Mouse (Mus musculus): ENCODE data around the gene Utrn. TPM values are rescaled to one million over a fixed set of nuclear protein-coding genes. Genes with fewer than 3 reads are reported as not detected.

The Utrn gene
- polyA plus RNA-seq, 1 experiment from 2014 or later: 75.8 TPM

GRCm38 (mm10) chr10:12816530-12816929, 52.6 kb downstream of the Utrn start:
- Histone ChIP-seq H3K27ac (ENCODE audit: low read length) (no peak overlapping the region), H3K4me3 (ENCODE audit: low read length) (no peak overlapping the region), H3K4me2 (ENCODE audit: low read depth, low read length) (no peak overlapping the region), H3K36me3 (ENCODE audit: control insufficient read depth, insufficient read depth, low read length) (no peaks in the 10 kb centered on the region; the same call in 1 of the 2 replicates), H3K9ac (ENCODE audit: low read length) (no peak overlapping the region), H3K9me3 (ENCODE audit: control insufficient read depth, low read length) (no peaks in the 10 kb centered on the region), H3K4me1 (replicated peaks; ENCODE audit: control insufficient read depth, insufficient read depth, low read length) (peaks cover 4% of the 10 kb centered on the region), H3K27me3 (ENCODE audit: control insufficient read depth, insufficient read depth, low read depth, low read length) (no peaks in the 10 kb centered on the region)
- 83% methylated on average over 6 of the region's 6 CpGs for WGBS
- no peak for ATAC-seq (ENCODE audit: low read depth)

- no peaks in the 10 kb centered on the region for H3K27me3 ChIP-seq (ENCODE audit: control insufficient read depth, insufficient read depth, low read depth, low read length)
- no peak overlapping the region for H3K27ac ChIP-seq (ENCODE audit: low read length)
- H3K4me2 ChIP-seq (ENCODE audit: low read depth, low read length): no peak overlapping the region
- no peaks in the 10 kb centered on the region for H3K9me3 ChIP-seq (ENCODE audit: control insufficient read depth, low read length)
- peaks cover 4% of the 10 kb centered on the region for H3K4me1 ChIP-seq (replicated peaks; ENCODE audit: control insufficient read depth, insufficient read depth, low read length)
- no peak overlapping the region for H3K4me3 ChIP-seq (ENCODE audit: low read length)
- no peaks in the 10 kb centered on the region for H3K36me3 ChIP-seq (ENCODE audit: control insufficient read depth, insufficient read depth, low read length)
- WGBS: 85% methylated on average over 7 of the region's 7 CpGs
- H3K9ac ChIP-seq (ENCODE audit: low read length): no peak overlapping the region
- no peak for ATAC-seq (ENCODE audit: low read depth)
Measured at GRCm38 (mm10) chr10:12814411-12814810, 54.8 kb downstream of the Utrn start.

DNA sequence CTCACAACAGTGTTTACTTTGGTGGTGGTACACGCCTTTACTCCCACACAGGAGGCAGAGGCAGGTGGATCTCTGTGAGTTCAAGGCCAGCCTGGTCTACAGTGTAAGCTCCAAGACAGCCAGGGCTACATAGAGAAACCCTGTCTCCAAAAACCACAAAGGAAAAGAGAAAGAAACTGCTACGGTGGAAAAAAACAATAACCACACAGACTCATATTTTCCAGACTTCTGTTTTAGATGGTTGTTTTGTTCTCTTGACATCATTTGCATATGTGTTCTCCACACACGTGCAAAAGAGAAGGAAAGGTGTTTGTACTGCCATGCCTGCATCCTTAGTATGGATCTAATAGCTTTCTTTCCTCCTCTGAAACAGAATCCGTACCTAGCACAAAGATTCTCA, 55.3 kb downstream of the Utrn start:
- no peak overlapping the region for H3K4me2 ChIP-seq (ENCODE audit: low read depth, low read length)
- no peaks in the 10 kb centered on the region for H3K9me3 ChIP-seq (ENCODE audit: control insufficient read depth, low read length)
- 82% methylated on average over 4 of the region's 4 CpGs for WGBS
- H3K27ac ChIP-seq (ENCODE audit: low read length): peak overlapping the region; percentile 67; the same call in 1 of the 2 replicates
- H3K9ac ChIP-seq (ENCODE audit: low read length): no peak overlapping the region
- no peaks in the 10 kb centered on the region for H3K27me3 ChIP-seq (ENCODE audit: control insufficient read depth, insufficient read depth, low read depth, low read length)
- H3K4me1 ChIP-seq (replicated peaks; ENCODE audit: control insufficient read depth, insufficient read depth, low read length): peaks cover 4% of the 10 kb centered on the region
- no peaks in the 10 kb centered on the region for H3K36me3 ChIP-seq (ENCODE audit: control insufficient read depth, insufficient read depth, low read length)
- no peak for ATAC-seq (ENCODE audit: low read depth)
- no peak overlapping the region for H3K4me3 ChIP-seq (ENCODE audit: low read length)

- Histone ChIP-seq H3K4me1 (replicated peaks; ENCODE audit: control insufficient read depth, insufficient read depth, low read length) (peaks cover 4% of the 10 kb centered on the region), H3K4me2 (ENCODE audit: low read depth, low read length) (peak overlapping the region; percentile 29; the same call in 1 of the 2 replicates), H3K27ac (ENCODE audit: low read length) (peak overlapping the region; percentile 67), H3K27me3 (ENCODE audit: control insufficient read depth, insufficient read depth, low read depth, low read length) (no peaks in the 10 kb centered on the region), H3K4me3 (ENCODE audit: low read length) (peak overlapping the region; percentile 17; the same call in 1 of the 2 replicates), H3K36me3 (ENCODE audit: control insufficient read depth, insufficient read depth, low read length) (no peaks in the 10 kb centered on the region), H3K9me3 (ENCODE audit: control insufficient read depth, low read length) (no peaks in the 10 kb centered on the region), H3K9ac (ENCODE audit: low read length) (no peak overlapping the region)
- 48% methylated on average over 12 of the region's 12 CpGs for WGBS
- ATAC-seq (ENCODE audit: low read depth): peak; percentile 43
Measured at GRCm38 (mm10) chr10:12813211-12813811, 55.9 kb downstream of the Utrn start.

- Histone ChIP-seq H3K4me2 (ENCODE audit: low read depth, low read length) (peak overlapping the region; percentile 29; the same call in 1 of the 2 replicates), H3K4me1 (replicated peaks; ENCODE audit: control insufficient read depth, insufficient read depth, low read length) (peaks cover 4% of the 10 kb centered on the region), H3K4me3 (ENCODE audit: low read length) (peak overlapping the region; percentile 4; the same call in 1 of the 2 replicates), H3K27me3 (ENCODE audit: control insufficient read depth, insufficient read depth, low read depth, low read length) (no peaks in the 10 kb centered on the region), H3K27ac (ENCODE audit: low read length) (no peak overlapping the region), H3K9ac (ENCODE audit: low read length) (no peak overlapping the region), H3K36me3 (ENCODE audit: control insufficient read depth, insufficient read depth, low read length) (no peaks in the 10 kb centered on the region), H3K9me3 (ENCODE audit: control insufficient read depth, low read length) (no peaks in the 10 kb centered on the region)
- 45% methylated on average over 5 of the region's 5 CpGs for WGBS
- ATAC-seq (ENCODE audit: low read depth): no peak
Measured at GRCm38 (mm10) chr10:12812680-12813079, 56.5 kb downstream of the Utrn start.

- Histone ChIP-seq H3K4me3 (ENCODE audit: low read length) (no peak overlapping the region), H3K36me3 (ENCODE audit: control insufficient read depth, insufficient read depth, low read length) (no peaks in the 10 kb centered on the region), H3K27ac (ENCODE audit: low read length) (no peak overlapping the region), H3K9ac (ENCODE audit: low read length) (no peak overlapping the region), H3K9me3 (ENCODE audit: control insufficient read depth, low read length) (no peaks in the 10 kb centered on the region), H3K4me1 (replicated peaks; ENCODE audit: control insufficient read depth, insufficient read depth, low read length) (peaks cover 4% of the 10 kb centered on the region), H3K4me2 (ENCODE audit: low read depth, low read length) (no peak overlapping the region), H3K27me3 (ENCODE audit: control insufficient read depth, insufficient read depth, low read depth, low read length) (no peaks in the 10 kb centered on the region)
- WGBS: 59% methylated on average over 2 of the region's 2 CpGs
- ATAC-seq (ENCODE audit: low read depth): no peak
Measured at GRCm38 (mm10) chr10:12810816-12811215, 58.3 kb downstream of the Utrn start.

DNA sequence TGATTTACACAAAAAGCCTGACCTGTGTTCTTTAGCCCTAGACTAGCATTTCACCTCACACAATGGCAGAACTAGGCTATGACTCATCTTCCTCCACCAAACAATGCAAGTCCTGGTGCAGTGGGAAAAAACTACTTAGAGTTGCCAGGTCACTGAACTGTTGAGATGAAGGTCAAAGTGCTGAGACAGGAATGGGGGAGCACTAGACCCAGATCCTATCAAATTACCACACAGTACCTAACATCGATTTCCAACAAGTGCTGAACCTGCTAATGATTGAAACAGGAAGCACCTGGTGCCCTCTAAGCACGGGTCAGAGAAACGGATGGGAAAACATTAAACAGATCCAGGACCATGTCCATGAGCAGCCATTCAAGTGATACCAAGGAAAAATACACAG, 59.5 kb downstream of the Utrn start:
- Histone ChIP-seq H3K9me3 (ENCODE audit: control insufficient read depth, low read length) (no peaks in the 10 kb centered on the region), H3K4me2 (ENCODE audit: low read depth, low read length) (no peak overlapping the region), H3K4me1 (replicated peaks; ENCODE audit: control insufficient read depth, insufficient read depth, low read length) (peaks cover 4% of the 10 kb centered on the region), H3K27ac (ENCODE audit: low read length) (no peak overlapping the region), H3K27me3 (ENCODE audit: control insufficient read depth, insufficient read depth, low read depth, low read length) (no peaks in the 10 kb centered on the region), H3K9ac (ENCODE audit: low read length) (no peak overlapping the region), H3K36me3 (ENCODE audit: control insufficient read depth, insufficient read depth, low read length) (no peaks in the 10 kb centered on the region), H3K4me3 (ENCODE audit: low read length) (no peak overlapping the region)
- peak; percentile 35; the same call in 1 of the 2 replicates for ATAC-seq (ENCODE audit: low read depth)
- WGBS: 47% methylated on average over 3 of the region's 3 CpGs

- Histone ChIP-seq H3K9ac (ENCODE audit: low read length) (no peak overlapping the region), H3K4me1 (replicated peaks; ENCODE audit: control insufficient read depth, insufficient read depth, low read length) (peaks cover 4% of the 10 kb centered on the region), H3K36me3 (ENCODE audit: control insufficient read depth, insufficient read depth, low read length) (no peaks in the 10 kb centered on the region), H3K4me2 (ENCODE audit: low read depth, low read length) (no peak overlapping the region), H3K4me3 (ENCODE audit: low read length) (no peak overlapping the region), H3K9me3 (ENCODE audit: control insufficient read depth, low read length) (no peaks in the 10 kb centered on the region), H3K27ac (ENCODE audit: low read length) (no peak overlapping the region), H3K27me3 (ENCODE audit: control insufficient read depth, insufficient read depth, low read depth, low read length) (no peaks in the 10 kb centered on the region)
- 85% methylated on average over 4 of the region's 4 CpGs for WGBS
- no peak for ATAC-seq (ENCODE audit: low read depth)
Measured at GRCm38 (mm10) chr10:12808467-12808866, 60.7 kb downstream of the Utrn start.

GRCm38 (mm10) chr10:12807706-12808105, 61.5 kb downstream of the Utrn start:
- no peaks in the 10 kb centered on the region for H3K4me1 ChIP-seq (replicated peaks; ENCODE audit: control insufficient read depth, insufficient read depth, low read length)
- 67% methylated on average over 9 of the region's 9 CpGs for WGBS
- no peak overlapping the region for H3K9ac ChIP-seq (ENCODE audit: low read length)
- H3K36me3 ChIP-seq (ENCODE audit: control insufficient read depth, insufficient read depth, low read length): no peaks in the 10 kb centered on the region
- H3K4me3 ChIP-seq (ENCODE audit: low read length): no peak overlapping the region
- no peak overlapping the region for H3K4me2 ChIP-seq (ENCODE audit: low read depth, low read length)
- no peaks in the 10 kb centered on the region for H3K9me3 ChIP-seq (ENCODE audit: control insufficient read depth, low read length)
- no peak for ATAC-seq (ENCODE audit: low read depth)
- H3K27me3 ChIP-seq (ENCODE audit: control insufficient read depth, insufficient read depth, low read depth, low read length): no peaks in the 10 kb centered on the region
- H3K27ac ChIP-seq (ENCODE audit: low read length): no peak overlapping the region

Measured in lung, embryonic 16.5 days (tissue).